Mouse (Mus musculus) embryo, embryonic 11.5 days (tissue): Measurements from ENCODE around the gene Foxa2.

Experiments
- DNase-seq: peaks from one replicate; pipeline ENCODE4 v3.0.0-alpha.2; 2012; ENCODE audit warnings: low read depth, low spot score

Foxa2 gene

GRCm38 (mm10) chr2:148039351-148040235 is 7.2 kb downstream of the Foxa2 start:
- no peak for DNase-seq

GRCm38 (mm10) chr2:148038366-148039310 is 8.1 kb downstream of the Foxa2 start:
- no peak for DNase-seq

- no peak for DNase-seq
Observed at GRCm38 (mm10) chr2:148036611-148037160, 10.1 kb downstream of the Foxa2 start.

- DNase-seq: no peak
Observed at GRCm38 (mm10) chr2:148030991-148031675, 15.6 kb downstream of the Foxa2 start.

GRCm38 (mm10) chr2:148030613-148030935 is 16.2 kb downstream of the Foxa2 start:
- DNase-seq: no peak

- no peak for DNase-seq
Observed at GRCm38 (mm10) chr2:148029751-148030612, 16.8 kb downstream of the Foxa2 start.

GRCm38 (mm10) chr2:148029050-148029608 is 17.6 kb downstream of the Foxa2 start:
- DNase-seq: no peak

GRCm38 (mm10) chr2:148026366-148026765 is 20.4 kb downstream of the Foxa2 start:
- no peak for DNase-seq

- no peak for DNase-seq
Observed at GRCm38 (mm10) chr2:148025481-148025880, 21.3 kb downstream of the Foxa2 start.

- no peak for DNase-seq
Observed at GRCm38 (mm10) chr2:148024268-148024935, 22.4 kb downstream of the Foxa2 start.

GRCm38 (mm10) chr2:148023340-148023806 is 23.4 kb downstream of the Foxa2 start:
- no peak for DNase-seq

- no peak for DNase-seq
Observed at GRCm38 (mm10) chr2:148021919-148022570, 24.7 kb downstream of the Foxa2 start.

GRCm38 (mm10) chr2:148021016-148021415 is 25.8 kb downstream of the Foxa2 start:
- no peak for DNase-seq

GRCm38 (mm10) chr2:148020125-148020524 is 26.6 kb downstream of the Foxa2 start:
- no peak for DNase-seq

GRCm38 (mm10) chr2:148017782-148018690 is 28.7 kb downstream of the Foxa2 start:
- DNase-seq: no peak

GRCm38 (mm10) chr2:148013382-148013781 is 33.4 kb downstream of the Foxa2 start:
- no peak for DNase-seq

- no peak for DNase-seq
Observed at GRCm38 (mm10) chr2:148009049-148009448, 37.7 kb downstream of the Foxa2 start.
